Mouse (Mus musculus): Measurements from ENCODE around the gene Bmpr1b.

The Bmpr1b gene

GRCm38 (mm10) chr3:141915995-141916394 lies 253.2 kb downstream of the Bmpr1b start:
- DNase-seq (ENCODE audit: extremely low spot score, low read depth, low spot score) = no peak

- no peak for DNase-seq (ENCODE audit: extremely low spot score, low read depth, low spot score)
Measured at GRCm38 (mm10) chr3:141914588-141914987, 254.6 kb downstream of the Bmpr1b start.

- DNase-seq (ENCODE audit: extremely low spot score, low read depth, low spot score) = no peak
Measured at GRCm38 (mm10) chr3:141909136-141909535, 260.1 kb downstream of the Bmpr1b start.

GRCm38 (mm10) chr3:141905903-141906623 lies 263.2 kb downstream of the Bmpr1b start:
- DNase-seq (ENCODE audit: extremely low spot score, low read depth, low spot score) = no peak

GRCm38 (mm10) chr3:141900361-141900760 lies 268.9 kb downstream of the Bmpr1b start:
- DNase-seq (ENCODE audit: extremely low spot score, low read depth, low spot score) = no peak

GRCm38 (mm10) chr3:141899521-141899920 lies 269.7 kb downstream of the Bmpr1b start:
- no peak for DNase-seq (ENCODE audit: extremely low spot score, low read depth, low spot score)

GRCm38 (mm10) chr3:141897698-141898097 lies 271.5 kb downstream of the Bmpr1b start:
- DNase-seq (ENCODE audit: extremely low spot score, low read depth, low spot score) = no peak

GRCm38 (mm10) chr3:141896870-141897554 lies 272.2 kb downstream of the Bmpr1b start:
- DNase-seq (ENCODE audit: extremely low spot score, low read depth, low spot score) = no peak

GRCm38 (mm10) chr3:141895096-141895495 lies 274.1 kb downstream of the Bmpr1b start:
- no peak for DNase-seq (ENCODE audit: extremely low spot score, low read depth, low spot score)

GRCm38 (mm10) chr3:141890668-141891067 lies 278.6 kb downstream of the Bmpr1b start:
- no peak for DNase-seq (ENCODE audit: extremely low spot score, low read depth, low spot score)

- DNase-seq (ENCODE audit: extremely low spot score, low read depth, low spot score) = peak; percentile 24
Measured at GRCm38 (mm10) chr3:141887476-141888274, 281.6 kb downstream of the Bmpr1b start.

GRCm38 (mm10) chr3:141884190-141884589 lies 285.0 kb downstream of the Bmpr1b start:
- DNase-seq (ENCODE audit: extremely low spot score, low read depth, low spot score) = no peak

GRCm38 (mm10) chr3:141882496-141882895 lies 286.7 kb downstream of the Bmpr1b start:
- DNase-seq (ENCODE audit: extremely low spot score, low read depth, low spot score) = no peak

GRCm38 (mm10) chr3:141872337-141873042 lies 296.7 kb downstream of the Bmpr1b start:
- no peak for DNase-seq (ENCODE audit: extremely low spot score, low read depth, low spot score)

- DNase-seq (ENCODE audit: extremely low spot score, low read depth, low spot score) = no peak
Measured at GRCm38 (mm10) chr3:141871805-141872204, 297.4 kb downstream of the Bmpr1b start.

- DNase-seq (ENCODE audit: extremely low spot score, low read depth, low spot score) = peak; percentile 33
Measured at GRCm38 (mm10) chr3:141862816-141863461, 306.3 kb downstream of the Bmpr1b start.

GRCm38 (mm10) chr3:141857123-141857522 lies 312.1 kb downstream of the Bmpr1b start:
- DNase-seq (ENCODE audit: extremely low spot score, low read depth, low spot score) = no peak

- DNase-seq (ENCODE audit: extremely low spot score, low read depth, low spot score) = no peak
Measured at GRCm38 (mm10) chr3:141854339-141854738, 314.9 kb downstream of the Bmpr1b start.

- no peak for DNase-seq (ENCODE audit: extremely low spot score, low read depth, low spot score)
Measured at GRCm38 (mm10) chr3:141850141-141850540, 319.1 kb downstream of the Bmpr1b start.

- no peak for DNase-seq (ENCODE audit: extremely low spot score, low read depth, low spot score)
Measured at GRCm38 (mm10) chr3:141849206-141849605, 320.0 kb downstream of the Bmpr1b start.
